In genomic region chr4:87467600-87467999, GRCm38 (mm10) we compare ENCODE assay signal across 15 mouse cellular contexts.
"Had no signal": no experiment of that assay in that cellular context is flagged by ENCODE, and none has a peak within 500 bp of the region (broad histone marks: within the 10 kb centered on the region; RNA-seq: fewer than 3 reads in every experiment).

No protein-coding gene starts in this region.

- ATAC-seq: midbrain, embryonic 16.5 days had no signal

- H3K27me3 ChIP-seq: midbrain, embryonic 12.5 days; neural tube, embryonic 12.5 days; stomach, embryonic 15.5 days had no signal

- H3K4me3 ChIP-seq: midbrain, embryonic 10.5 days; midbrain, embryonic 12.5 days; neural tube, embryonic 12.5 days; stomach, embryonic 15.5 days had no signal

- H3K36me3 ChIP-seq: midbrain, embryonic 10.5 days; midbrain, embryonic 12.5 days; neural tube, embryonic 12.5 days; stomach, embryonic 15.5 days had no signal

- H3K27ac ChIP-seq: midbrain, embryonic 10.5 days; midbrain, embryonic 12.5 days; neural tube, embryonic 12.5 days; stomach, embryonic 15.5 days; stomach, postnatal 0 days had no signal

- H3K4me1 ChIP-seq: stomach, embryonic 15.5 days had no signal

- H3K9me3 ChIP-seq: midbrain, embryonic 10.5 days; midbrain, embryonic 12.5 days; neural tube, embryonic 12.5 days; stomach, embryonic 15.5 days had no signal

- H3K9ac ChIP-seq: lung, embryonic 14.5 days; midbrain, embryonic 12.5 days; neural tube, embryonic 12.5 days; stomach, embryonic 15.5 days had no signal

- H3K4me2 ChIP-seq: lung, embryonic 14.5 days; midbrain, embryonic 12.5 days; neural tube, embryonic 12.5 days; stomach, embryonic 15.5 days had no signal

- DNase-seq: lung, adult 18-20 months; lung, embryonic 14.5 days; lung, postnatal 10 days; lung, postnatal 4 days; midbrain, embryonic 14.5 days; right cerebral cortex, postnatal 14 days; thymus, adult 2 months; thymus, postnatal 25 days; thymus, postnatal 4 days had no signal
